Mouse (Mus musculus) NIH3T3 (cell line): Measurements from ENCODE around the gene Ctps2.
A peak's percentile ranks its signal among the peaks of the same experiment; 100 is the strongest.

ENCODE experiments used
- DNase-seq: peaks from one replicate; pipeline ENCODE4 v3.0.0-alpha.2; 2012; ENCODE audit warnings: low read depth

Ctps2 gene

GRCm38 (mm10) chrX:162976194-162976593 is 75.2 kb downstream of the Ctps2 start:
- DNase-seq, result no peak

GRCm38 (mm10) chrX:162986876-162987495 is 85.9 kb downstream of the Ctps2 start:
- DNase-seq, result no peak

- peak; percentile 89 for DNase-seq
Measured at GRCm38 (mm10) chrX:162991396-162991795, 90.4 kb downstream of the Ctps2 start.

- DNase-seq, result peak; percentile 57
Measured at GRCm38 (mm10) chrX:162992121-162992520, 91.1 kb downstream of the Ctps2 start.

- DNase-seq, result no peak
Measured at GRCm38 (mm10) chrX:163027864-163028263, 126.8 kb downstream of the Ctps2 start.

GRCm38 (mm10) chrX:163038767-163039166 is 137.7 kb downstream of the Ctps2 start:
- DNase-seq, result no peak

GRCm38 (mm10) chrX:163042771-163043170 is 141.7 kb downstream of the Ctps2 start:
- DNase-seq, result peak; percentile 73

GRCm38 (mm10) chrX:163063936-163064335 is 162.9 kb downstream of the Ctps2 start:
- DNase-seq, result peak; percentile 86
